ENCODE assay signal across 20 mouse cellular contexts in genomic region chr4:129924694-129925093, GRCm38 (mm10). TPM values are rescaled to one million over a fixed set of nuclear protein-coding genes. Genes with fewer than 3 reads are reported as not detected.
DNase-seq lines count a peak whose midpoint lies in the region; ATAC-seq lines count a peak whose summit lies in the region.
"Had no signal": no experiment of that assay in that cellular context is flagged by ENCODE, and none has a peak within 500 bp of the region (broad histone marks: within the 10 kb centered on the region; RNA-seq: fewer than 3 reads in every experiment).

No protein-coding gene starts in this region.

- peaks cover 34% of the 10 kb centered on the region for H3K4me1 ChIP-seq in heart, embryonic 11.5 days (ENCODE audit: control insufficient read depth, insufficient read depth, low read length)
- H3K4me1 ChIP-seq in midbrain, embryonic 11.5 days (ENCODE audit: control insufficient read depth, insufficient read depth, low read length) = no peaks in the 10 kb centered on the region
- peaks cover 10% of the 10 kb centered on the region; the same call in 1 of the 2 replicates for H3K4me1 ChIP-seq in midbrain, embryonic 13.5 days (replicated peaks)
- peaks cover 12% of the 10 kb centered on the region; the same call in 1 of the 2 replicates for H3K4me1 ChIP-seq in neural tube, embryonic 15.5 days
- peaks cover 31% of the 10 kb centered on the region for H3K4me1 ChIP-seq in embryonic facial prominence, embryonic 10.5 days

- WGBS in heart, embryonic 11.5 days (ENCODE audit: insufficient replicate concordance) = 59% methylated on average over 6 of the region's 6 CpGs
- WGBS in midbrain, embryonic 11.5 days = 80% methylated on average over 6 of the region's 6 CpGs
- WGBS in midbrain, embryonic 13.5 days = 85% methylated on average over 6 of the region's 6 CpGs
- WGBS in neural tube, embryonic 15.5 days = 72% methylated on average over 6 of the region's 6 CpGs
- WGBS in embryonic facial prominence, embryonic 10.5 days = 83% methylated on average over 6 of the region's 6 CpGs

- H3K27ac ChIP-seq in heart, embryonic 11.5 days (ENCODE audit: low read depth, low read length) = 0 out of 2 replicates have a peak overlapping the region, but pooled peaks have one; percentile 6
- H3K27ac ChIP-seq in midbrain, embryonic 11.5 days (ENCODE audit: low read depth, low read length) = no peak overlapping the region
- H3K27ac ChIP-seq in midbrain, embryonic 13.5 days = no peak overlapping the region
- H3K27ac ChIP-seq in neural tube, embryonic 15.5 days (replicated peaks) = no peak overlapping the region
- no peak overlapping the region for H3K27ac ChIP-seq in embryonic facial prominence, embryonic 10.5 days (replicated peaks)
- H3K27ac ChIP-seq: hindbrain, embryonic 13.5 days; limb, embryonic 10.5 days; liver, embryonic 15.5 days had no signal

- H3K4me2 ChIP-seq in heart, embryonic 11.5 days = no peak overlapping the region
- H3K4me2 ChIP-seq in midbrain, embryonic 11.5 days = no peak overlapping the region
- no peak overlapping the region for H3K4me2 ChIP-seq in midbrain, embryonic 13.5 days (replicated peaks)
- no peak overlapping the region for H3K4me2 ChIP-seq in neural tube, embryonic 15.5 days
- H3K4me2 ChIP-seq: hindbrain, embryonic 13.5 days; liver, embryonic 15.5 days had no signal

- H3K4me3 ChIP-seq in heart, embryonic 11.5 days (ENCODE audit: low read depth, low read length) = no peak overlapping the region
- no peak overlapping the region for H3K4me3 ChIP-seq in midbrain, embryonic 11.5 days (ENCODE audit: low read depth, low read length)
- no peak overlapping the region for H3K4me3 ChIP-seq in midbrain, embryonic 13.5 days (replicated peaks)
- no peak overlapping the region for H3K4me3 ChIP-seq in neural tube, embryonic 15.5 days (replicated peaks)
- H3K4me3 ChIP-seq in embryonic facial prominence, embryonic 10.5 days = no peak overlapping the region
- H3K4me3 ChIP-seq: hindbrain, embryonic 13.5 days; limb, embryonic 10.5 days; liver, embryonic 15.5 days had no signal

- no peak for DNase-seq in heart, postnatal 36 days
- peak; percentile 78 for DNase-seq in midbrain, embryonic 11.5 days (ENCODE audit: low spot score, missing footprints)
- no peak for DNase-seq in cerebellum, postnatal 4 days (ENCODE audit: low spot score in 2 of 2)
- DNase-seq in embryonic facial prominence, embryonic 10.5 days (ENCODE audit: low spot score) = no peak
- DNase-seq: cerebellum, adult 11 months; gastrocnemius, postnatal 10 days; kidney, postnatal 25 days; layer of hippocampus, postnatal 36 days; right cerebral cortex, postnatal 4 days had no signal

- no peak overlapping the region for H3K9ac ChIP-seq in heart, embryonic 11.5 days (ENCODE audit: low read depth, low read length)
- H3K9ac ChIP-seq in midbrain, embryonic 11.5 days (ENCODE audit: low read length) = no peak overlapping the region
- H3K9ac ChIP-seq in midbrain, embryonic 13.5 days (replicated peaks) = no peak overlapping the region
- no peak overlapping the region for H3K9ac ChIP-seq in neural tube, embryonic 15.5 days (replicated peaks)
- H3K9ac ChIP-seq: hindbrain, embryonic 13.5 days; liver, embryonic 15.5 days had no signal

- ATAC-seq in heart, embryonic 11.5 days (replicated peaks; ENCODE audit: insufficient number of reproducible peaks, low FRiP score, low TSS enrichment) = no peak
- ATAC-seq in midbrain, embryonic 11.5 days (ENCODE audit: low FRiP score) = no peak
- no peak for ATAC-seq in midbrain, embryonic 13.5 days
- ATAC-seq in granulocyte monocyte progenitor cell, adult 5-6 weeks (replicated peaks; ENCODE audit: poor library complexity, severe bottlenecking) = peak; percentile 80
- no peak for ATAC-seq in neural tube, embryonic 15.5 days (ENCODE audit: low FRiP score)
- ATAC-seq: activated CD4-positive, CD25-positive, alpha-beta regulatory T cell, adult 4 months; forebrain, embryonic 16.5 days; intestine, postnatal 0 days had no signal

- no peaks in the 10 kb centered on the region; the same call in 1 of the 2 replicates for H3K27me3 ChIP-seq in heart, embryonic 11.5 days (ENCODE audit: control insufficient read depth, insufficient read depth, low read length)
- H3K27me3 ChIP-seq in midbrain, embryonic 11.5 days (ENCODE audit: control insufficient read depth, insufficient read depth, low read length) = no peaks in the 10 kb centered on the region
- no peaks in the 10 kb centered on the region for H3K27me3 ChIP-seq in midbrain, embryonic 13.5 days
- H3K27me3 ChIP-seq in neural tube, embryonic 15.5 days (replicated peaks) = no peaks in the 10 kb centered on the region; the same call in 1 of the 2 replicates
- peaks cover 16% of the 10 kb centered on the region; the same call in 1 of the 2 replicates for H3K27me3 ChIP-seq in embryonic facial prominence, embryonic 10.5 days (replicated peaks; ENCODE audit: low read depth, poor library complexity, severe bottlenecking)
- H3K27me3 ChIP-seq: liver, embryonic 15.5 days had no signal

- no peaks in the 10 kb centered on the region for H3K9me3 ChIP-seq in heart, embryonic 11.5 days (replicated peaks; ENCODE audit: control insufficient read depth, low read length)
- H3K9me3 ChIP-seq in midbrain, embryonic 11.5 days (ENCODE audit: control insufficient read depth, low read length) = no peaks in the 10 kb centered on the region
- H3K9me3 ChIP-seq in midbrain, embryonic 13.5 days = no peaks in the 10 kb centered on the region
- no peaks in the 10 kb centered on the region for H3K9me3 ChIP-seq in neural tube, embryonic 15.5 days (replicated peaks)
- H3K9me3 ChIP-seq in embryonic facial prominence, embryonic 10.5 days = no peaks in the 10 kb centered on the region
- H3K9me3 ChIP-seq: hindbrain, embryonic 13.5 days; limb, embryonic 10.5 days; liver, embryonic 15.5 days had no signal

- H3K36me3 ChIP-seq in heart, embryonic 11.5 days (ENCODE audit: control insufficient read depth, insufficient read depth, low read length) = no peaks in the 10 kb centered on the region
- H3K36me3 ChIP-seq in midbrain, embryonic 11.5 days (ENCODE audit: control insufficient read depth, insufficient read depth, low read length) = no peaks in the 10 kb centered on the region
- no peaks in the 10 kb centered on the region for H3K36me3 ChIP-seq in midbrain, embryonic 13.5 days
- H3K36me3 ChIP-seq in neural tube, embryonic 15.5 days = no peaks in the 10 kb centered on the region
- H3K36me3 ChIP-seq in embryonic facial prominence, embryonic 10.5 days (replicated peaks) = no peaks in the 10 kb centered on the region
- H3K36me3 ChIP-seq: hindbrain, embryonic 13.5 days; limb, embryonic 10.5 days; liver, embryonic 15.5 days had no signal

- intact Hi-C loops in heart, postnatal 36 days (cut with DNase I) = loop anchor here (5.0 kb wide), 1 partner anchor 47 kb away; no protein-coding TSS in a partner anchor

RNA-seq across cellular contexts. Expression of gene Spocd1, which starts 4.4 kb away (rescaled TPM):
- 0.34 and 0.38 TPM in 2 replicates for polyA plus RNA-seq in heart, embryonic 11.5 days (2014; fragmentation: Nextera tagmentation; extraction: Ambion mirVana)
- total RNA-seq in heart, postnatal 36 days (2021) = not detected
- polyA plus RNA-seq in midbrain, embryonic 11.5 days (2014; fragmentation: Nextera tagmentation; extraction: Ambion mirVana) = not detected in 2 replicates
- not detected in 2 replicates for polyA plus RNA-seq in midbrain, embryonic 13.5 days (2015; fragmentation: Nextera tagmentation; extraction: Ambion mirVana)
- 1.4 TPM in 1 of 2 replicates, not detected in the other for total RNA-seq in granulocyte monocyte progenitor cell, adult 5-6 weeks (2014; fragmentation: Nextera tagmentation)
- not detected in 2 replicates for total RNA-seq in granulocyte monocyte progenitor cell, adult 5-6 weeks (2017)
- 0.06 TPM in 1 of 2 replicates, not detected in the other for polyA plus RNA-seq in neural tube, embryonic 15.5 days (2015; fragmentation: Nextera tagmentation; extraction: Ambion mirVana)
- polyA plus RNA-seq in embryonic facial prominence, embryonic 10.5 days (2016; fragmentation: Nextera tagmentation; extraction: Ambion mirVana) = not detected in 2 replicates
- total RNA-seq: gastrocnemius, postnatal 10 days; midbrain, postnatal 0 days had no signal
- polyA plus RNA-seq: activated CD4-positive, CD25-positive, alpha-beta regulatory T cell, adult 4 months; forebrain, embryonic 16.5 days; hindbrain, embryonic 13.5 days; intestine, postnatal 0 days; limb, embryonic 10.5 days; liver, embryonic 15.5 days had no signal

RNA-seq across cellular contexts. Expression of gene Adgrb2, which starts 60.0 kb away (rescaled TPM):
- 2.5 TPM in 2 replicates for polyA plus RNA-seq in heart, embryonic 11.5 days (2014; fragmentation: Nextera tagmentation; extraction: Ambion mirVana)
- total RNA-seq in heart, postnatal 36 days (2021) = 1 to 10 TPM; 2.1 to 2.6 TPM
- 2.3 and 3.0 TPM in 2 replicates for polyA plus RNA-seq in midbrain, embryonic 11.5 days (2014; fragmentation: Nextera tagmentation; extraction: Ambion mirVana)
- 7.0 and 11.0 TPM in 2 replicates for polyA plus RNA-seq in midbrain, embryonic 13.5 days (2015; fragmentation: Nextera tagmentation; extraction: Ambion mirVana)
- total RNA-seq in granulocyte monocyte progenitor cell, adult 5-6 weeks (2014; fragmentation: Nextera tagmentation) = not detected in 2 replicates
- 0.13 TPM in 1 of 2 replicates, not detected in the other for total RNA-seq in granulocyte monocyte progenitor cell, adult 5-6 weeks (2017)
- polyA plus RNA-seq in neural tube, embryonic 15.5 days (2015; fragmentation: Nextera tagmentation; extraction: Ambion mirVana) = 11.9 and 15.5 TPM in 2 replicates
- 1.1 and 1.2 TPM in 2 replicates for polyA plus RNA-seq in embryonic facial prominence, embryonic 10.5 days (2016; fragmentation: Nextera tagmentation; extraction: Ambion mirVana)
